Mouse (Mus musculus) bone marrow macrophage, adult 2 months (primary cell): ENCODE measurements around the gene Gfod1.

Experiments
- CTCF ChIP-seq: IDR thresholded peaks from 2 replicates; pipeline ENCODE4 v1.5.1; 2012; ENCODE audit warnings: low read depth, mild to moderate bottlenecking, low read length, moderate library complexity
- POLR2A ChIP-seq: IDR thresholded peaks from 2 replicates; pipeline ENCODE4 v1.6.1; 2012; ENCODE audit warnings: mild to moderate bottlenecking, low read depth, low read length, borderline replicate concordance

- TF ChIP-seq CTCF (no peak), POLR2A (no peak)
These were observed 120.5 kb downstream of the Gfod1 start for GRCm38 (mm10) chr13:43183248-43184055.
